Mouse (Mus musculus): ENCODE measurements at regions not wholly inside any gene's neighbourhood (a gene's known extent, or its start where the extent isn't known, plus 50 kb on each side); places are given as distances from the start of the nearest gene placed in this dataset.

DNA sequence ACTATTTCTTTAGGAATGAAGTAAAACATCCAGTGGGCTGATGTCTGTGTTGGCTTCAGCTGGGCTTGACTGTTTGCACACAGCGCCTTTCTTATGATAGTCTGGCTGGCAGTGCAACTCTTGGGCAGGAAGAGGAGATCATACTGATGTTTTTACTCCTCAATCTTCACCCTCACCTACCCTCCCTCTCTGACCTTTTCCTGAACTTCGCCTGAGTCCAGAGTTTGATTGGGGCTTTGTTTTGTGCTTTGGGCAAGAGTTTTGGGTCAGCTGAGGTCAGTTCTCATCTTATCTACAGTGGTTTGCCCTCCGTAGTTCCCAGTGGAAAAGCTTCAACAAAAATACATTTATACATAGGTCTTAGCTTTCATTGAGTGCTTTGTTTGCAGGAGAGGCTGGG, 118.1 kb upstream of the Dpt start:
- TF ChIP-seq CTCF (IDR thresholded peaks at IDR 0.05; ENCODE audit: borderline replicate concordance, extremely low read depth, insufficient read depth, insufficient read length) (no peak), POLR2A (IDR thresholded peaks at IDR 0.05; ENCODE audit: borderline replicate concordance, extremely low read depth, insufficient read depth, insufficient read length, poor library complexity, severe bottlenecking) (no peak)
